Mouse (Mus musculus) C2C12 (cell line): ENCODE data around the gene Gan. TPM values are rescaled to one million over a fixed set of nuclear protein-coding genes. Genes with fewer than 3 reads are reported as not detected.

ENCODE experiments used
- H3K27me3 ChIP-seq: one replicate; pipeline ENCODE4 v1.6.1; 2011; ENCODE audit not compliant: control insufficient read depth, insufficient read depth, insufficient read length
- H3K36me3 ChIP-seq: one replicate; pipeline ENCODE4 v1.6.1; 2011; ENCODE audit not compliant: control insufficient read depth, insufficient read depth
- H3K4me3 ChIP-seq: one replicate; pipeline ENCODE4 v1.5.1; 2011; ENCODE audit warnings: mild to moderate bottlenecking, control low read depth; ENCODE audit not compliant: poor library complexity, insufficient read depth, severe bottlenecking
- H3K79me2 ChIP-seq: one replicate; pipeline ENCODE4 v1.6.1; 2011; ENCODE audit not compliant: control insufficient read depth, insufficient read depth
- H3K79me3 ChIP-seq: one replicate; pipeline ENCODE4 v1.6.1; 2011; ENCODE audit warnings: low read depth, control low read depth
- H3ac ChIP-seq: one replicate; pipeline ENCODE3; 2011; ENCODE audit warnings: low read depth; ENCODE audit not compliant: control insufficient read depth, insufficient read length
- CEBPB ChIP-seq: IDR thresholded peaks from one replicate; pipeline ENCODE4 v1.6.1; 2011; ENCODE audit warnings: low read depth, mild to moderate bottlenecking, control low read depth, moderate library complexity
- CTCF ChIP-seq: IDR thresholded peaks from one replicate; pipeline ENCODE4 v1.5.1; 2011; ENCODE audit not compliant: control insufficient read depth, insufficient read depth, insufficient read length
- FOSL1 ChIP-seq: IDR thresholded peaks from one replicate; pipeline ENCODE4 v1.8.0; 2011; ENCODE audit warnings: mild to moderate bottlenecking, low read length; ENCODE audit not compliant: poor library complexity, insufficient read depth, severe bottlenecking
- MAX ChIP-seq: IDR thresholded peaks from one replicate; pipeline ENCODE4 v1.6.1; 2011; ENCODE audit warnings: mild to moderate bottlenecking, control low read depth
- MYOD1 ChIP-seq: IDR thresholded peaks from one replicate; pipeline ENCODE4 v1.6.1; 2011; ENCODE audit warnings: low read depth; ENCODE audit not compliant: control insufficient read depth, insufficient read length
- MYOG ChIP-seq: IDR thresholded peaks from one replicate; pipeline ENCODE4 v1.6.1; 2011; ENCODE audit not compliant: control insufficient read depth, insufficient read length; ENCODE audit errors: extremely low read depth
- USF1 ChIP-seq: IDR thresholded peaks from one replicate; pipeline ENCODE4 v1.6.1; 2011; ENCODE audit warnings: low read depth, mild to moderate bottlenecking, control low read depth, moderate library complexity
- polyA plus RNA-seq: library from polyadenylated mRNA; unstranded; fragments of >200 nt; fragmentation: generic; extraction: Trizol; gene quantifications from one replicate; pipeline ENCODE4 v1.2.1, GENCODE M21; 2012; ENCODE audit warnings: missing spikeins

Gan gene
- polyA plus RNA-seq, 1 experiment = 2.7 TPM

DNA sequence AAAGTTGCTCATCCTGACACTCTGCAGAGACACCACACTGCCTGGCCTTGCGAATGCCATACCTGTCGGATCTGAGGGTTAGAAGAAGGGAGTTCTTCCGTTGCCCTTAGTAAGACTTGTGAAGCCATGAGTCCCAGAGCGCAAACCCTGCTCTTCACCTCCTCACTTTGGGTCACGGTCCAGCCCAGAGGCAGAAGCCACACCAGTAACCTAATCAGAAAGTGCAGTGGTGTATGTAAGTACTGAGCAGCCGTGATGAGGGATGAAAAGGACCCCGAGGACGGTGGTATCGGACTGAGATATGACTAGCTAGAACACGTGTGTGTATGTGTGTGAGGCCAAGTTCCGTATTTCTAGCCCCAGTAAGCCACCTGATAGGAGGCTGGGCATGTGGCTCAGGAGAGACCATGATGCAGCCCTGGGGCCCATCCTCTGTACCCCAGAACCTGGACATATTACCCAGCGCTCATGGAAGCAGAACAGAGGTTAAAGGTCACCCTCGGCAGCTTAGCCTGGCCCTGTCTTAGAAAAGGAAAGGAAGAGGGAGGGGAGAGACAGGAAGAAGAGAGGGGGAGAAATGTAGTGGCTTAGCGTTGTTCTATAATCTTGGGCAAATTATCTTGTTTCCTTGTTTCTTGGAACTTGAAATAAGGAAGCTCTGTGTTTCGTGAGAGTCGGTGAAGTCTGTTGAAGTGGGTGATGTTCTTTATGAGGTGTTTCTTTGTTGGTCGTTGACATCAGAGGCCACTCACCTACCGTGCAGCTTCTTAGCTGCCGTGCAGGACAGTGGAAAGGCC, 43.5 kb downstream of the Gan start:
- no peaks in the 10 kb centered on the region for H3K79me2 ChIP-seq
- H3ac ChIP-seq = no peak overlapping the region
- H3K36me3 ChIP-seq = peaks cover 7% of the 10 kb centered on the region
- TF ChIP-seq MAX (no peak), CEBPB (no peak)
- no peaks in the 10 kb centered on the region for H3K79me3 ChIP-seq
- no peaks in the 10 kb centered on the region for H3K27me3 ChIP-seq
- H3K4me3 ChIP-seq = no peak overlapping the region

DNA sequence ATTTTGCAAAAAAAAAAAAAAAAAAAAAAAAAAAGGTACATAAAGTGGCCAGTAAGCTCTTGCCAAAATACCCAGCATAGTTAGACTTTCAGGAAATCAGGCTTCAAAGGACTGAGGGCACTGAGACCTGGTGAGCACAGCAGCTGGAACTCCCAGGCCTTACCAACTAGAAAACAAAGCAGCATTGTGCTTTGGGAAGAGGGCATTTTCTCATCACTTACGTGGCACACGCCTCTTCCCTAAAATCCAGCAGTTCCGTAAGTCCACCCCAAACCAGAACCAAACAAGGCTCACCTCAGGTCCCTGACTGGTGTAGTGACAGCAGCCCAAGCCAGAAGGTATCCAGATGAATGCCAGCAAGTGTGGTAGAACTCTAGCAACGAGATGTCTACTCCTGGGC, 45.1 kb downstream of the Gan start:
- Histone ChIP-seq H3ac (no peak overlapping the region), H3K79me2 (no peaks in the 10 kb centered on the region), H3K4me3 (no peak overlapping the region), H3K36me3 (no peaks in the 10 kb centered on the region), H3K79me3 (no peaks in the 10 kb centered on the region), H3K27me3 (no peaks in the 10 kb centered on the region)
- TF ChIP-seq MYOD1 = no peak

DNA sequence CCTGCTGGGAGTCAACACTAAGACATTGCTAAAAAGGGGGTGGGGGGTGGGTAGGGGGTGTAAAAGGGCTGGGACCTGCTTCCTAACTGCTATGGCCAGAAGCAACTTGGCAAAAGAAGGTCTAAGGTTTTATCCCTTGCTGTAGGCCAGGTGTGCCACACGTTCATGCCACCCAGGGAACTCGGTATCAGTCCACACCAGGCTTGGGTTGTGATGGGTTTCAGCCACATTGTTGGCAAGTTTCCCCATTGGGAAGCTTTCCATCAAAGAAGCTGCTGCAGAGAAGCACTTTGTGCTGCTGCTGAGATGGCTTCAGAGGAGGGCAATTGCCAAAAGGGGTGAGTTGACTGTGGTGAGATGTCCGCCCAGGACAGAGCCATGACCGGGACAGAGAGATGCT, 47.9 kb downstream of the Gan start:
- TF ChIP-seq MAX = no peak
- TF ChIP-seq CTCF = no peak
- TF ChIP-seq CEBPB = no peak
- no peak for TF ChIP-seq FOSL1
- no peak for TF ChIP-seq MYOG
- no peak for TF ChIP-seq USF1
- TF ChIP-seq MYOD1 = no peak
- H3K27me3 ChIP-seq = no peaks in the 10 kb centered on the region
- H3ac ChIP-seq = no peak overlapping the region
- no peaks in the 10 kb centered on the region for H3K79me2 ChIP-seq
- H3K4me3 ChIP-seq = no peak overlapping the region
- H3K79me3 ChIP-seq = no peaks in the 10 kb centered on the region
- H3K36me3 ChIP-seq = no peaks in the 10 kb centered on the region

DNA sequence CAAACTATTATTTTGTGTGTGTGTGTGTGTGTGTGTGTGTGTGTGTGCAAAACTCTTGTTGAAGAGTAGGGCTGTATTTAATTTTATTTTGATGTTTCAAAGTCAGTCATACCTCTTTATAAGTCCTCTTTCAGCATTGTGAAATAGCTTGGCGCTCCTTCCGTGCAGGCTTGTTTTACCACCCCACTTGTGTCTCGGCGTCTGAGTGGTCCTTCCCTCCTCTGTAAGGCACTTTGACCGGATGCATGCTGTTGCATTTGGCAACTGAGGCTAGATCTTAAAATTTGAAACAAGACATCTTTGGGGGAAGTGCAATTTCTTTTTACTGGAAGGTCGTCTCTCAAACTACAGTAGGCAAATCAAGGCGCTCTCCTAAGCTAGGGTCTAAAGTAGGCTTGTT, 48.7 kb downstream of the Gan start:
- Histone ChIP-seq H3K36me3 (no peaks in the 10 kb centered on the region), H3ac (no peak overlapping the region), H3K79me3 (no peaks in the 10 kb centered on the region), H3K27me3 (no peaks in the 10 kb centered on the region), H3K4me3 (no peak overlapping the region), H3K79me2 (no peaks in the 10 kb centered on the region)
- no peak for TF ChIP-seq CTCF
- TF ChIP-seq MYOG = no peak
- no peak for TF ChIP-seq MAX
- no peak for TF ChIP-seq USF1

DNA sequence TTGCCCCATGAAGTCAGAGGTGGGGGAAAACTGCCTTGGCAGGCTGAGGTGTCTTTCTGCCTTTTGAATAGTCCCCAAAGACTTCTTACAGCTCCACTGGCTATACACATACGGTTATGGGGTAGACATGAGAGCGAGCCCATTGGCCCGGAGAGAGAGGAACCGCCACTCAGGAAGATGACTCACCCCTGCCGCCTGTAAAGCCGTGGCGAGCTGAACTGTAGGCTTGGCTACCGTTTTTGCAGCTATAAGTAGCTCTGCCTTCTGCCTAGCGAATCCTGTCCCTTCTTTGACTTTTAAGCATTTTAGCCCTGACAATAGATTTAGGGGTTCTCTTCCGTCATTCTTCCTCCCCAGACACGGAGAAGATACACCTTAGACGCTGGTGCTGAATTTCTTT, 51.2 kb downstream of the Gan start:
- Histone ChIP-seq H3K36me3 (no peaks in the 10 kb centered on the region), H3K27me3 (no peaks in the 10 kb centered on the region)

DNA sequence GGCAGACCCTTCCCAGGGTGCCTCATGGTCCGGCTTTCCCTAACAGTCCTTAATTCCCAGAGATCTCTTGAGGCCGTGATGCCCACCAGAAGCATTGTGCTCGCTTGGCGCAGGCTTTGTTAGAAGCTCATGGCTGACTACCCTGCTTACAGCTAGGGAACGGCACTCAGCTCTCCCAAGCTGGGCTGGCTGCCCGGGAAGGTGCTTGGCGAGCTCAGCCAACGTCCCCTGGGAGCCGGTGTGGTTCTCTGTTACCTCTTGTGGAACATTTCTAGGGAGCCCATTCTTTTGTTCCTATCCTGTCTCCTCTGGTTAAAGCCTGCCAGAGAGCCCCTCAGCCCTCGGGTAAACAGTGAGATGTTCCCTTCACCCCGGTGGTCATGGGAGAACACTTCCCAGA, 54.2 kb downstream of the Gan start:
- Histone ChIP-seq H3K79me2 (no peaks in the 10 kb centered on the region), H3K27me3 (no peaks in the 10 kb centered on the region), H3ac (no peak overlapping the region), H3K79me3 (no peaks in the 10 kb centered on the region), H3K4me3 (no peak overlapping the region), H3K36me3 (no peaks in the 10 kb centered on the region)
- no peak for TF ChIP-seq MYOD1
- TF ChIP-seq MYOG = no peak
- TF ChIP-seq MAX = no peak
- no peak for TF ChIP-seq USF1
- no peak for TF ChIP-seq FOSL1
- TF ChIP-seq CEBPB = no peak
- no peak for TF ChIP-seq CTCF

More for the DNA sequence above, 51.2 kb downstream of the Gan start:
- H3K79me2 ChIP-seq = no peaks in the 10 kb centered on the region
- H3K79me3 ChIP-seq = no peaks in the 10 kb centered on the region
- H3K4me3 ChIP-seq = no peak overlapping the region
- H3ac ChIP-seq = no peak overlapping the region
- TF ChIP-seq FOSL1 = no peak
- TF ChIP-seq MAX = no peak
